Mouse (Mus musculus) limb, embryonic 11.5 days (tissue): ENCODE results near the gene Eif4b. TPM values are rescaled to one million over a fixed set of nuclear protein-coding genes. Genes with fewer than 3 reads are reported as not detected.

Experiments used
- ATAC-seq: fragments of 200-750 bp; cut with Nextera tagmentation; 2 replicates; pipeline ENCODE4 v1.8.0; 2017; ENCODE audit warnings: low read depth; ENCODE audit not compliant: insufficient number of reproducible peaks, low FRiP score, low TSS enrichment
- DNase-seq: peaks from one replicate; pipeline ENCODE4 v3.0.0-alpha.2; 2015; ENCODE audit warnings: low spot score
- H3K27ac ChIP-seq: fragments of 300-500 bp; sonication (generic); replicated peaks from 2 replicates; pipeline ENCODE4 v1.5.1; 2014; ENCODE audit warnings: low read depth, mild to moderate bottlenecking, low read length
- H3K27me3 ChIP-seq: fragments of 300-500 bp; sonication (generic); 2 replicates; pipeline ENCODE4 v1.6.1; 2014; ENCODE audit warnings: mild to moderate bottlenecking, low read length, mixed read lengths; ENCODE audit not compliant: control insufficient read depth, insufficient read depth
- H3K36me3 ChIP-seq: fragments of 300-500 bp; sonication (generic); 2 replicates; pipeline ENCODE4 v1.6.1; 2014; ENCODE audit warnings: mild to moderate bottlenecking, low read length, moderate library complexity, mixed read lengths; ENCODE audit not compliant: control insufficient read depth, insufficient read depth
- H3K4me1 ChIP-seq: fragments of 300-500 bp; sonication (generic); 2 replicates; pipeline ENCODE4 v1.6.1; 2014; ENCODE audit warnings: low read length, mixed read lengths; ENCODE audit not compliant: control insufficient read depth, insufficient read depth
- H3K4me2 ChIP-seq: fragments of 300-500 bp; sonication (generic); 2 replicates; pipeline ENCODE4 v1.6.1; 2014; ENCODE audit warnings: low read depth, mild to moderate bottlenecking, moderate library complexity; ENCODE audit not compliant: severe bottlenecking
- H3K4me3 ChIP-seq: fragments of 300-500 bp; sonication (generic); 2 replicates; pipeline ENCODE4 v1.5.1; 2014; ENCODE audit warnings: low read depth, low read length
- H3K9ac ChIP-seq: fragments of 300-500 bp; sonication (generic); 2 replicates; pipeline ENCODE4 v1.6.1; 2014; ENCODE audit warnings: mild to moderate bottlenecking, low read length
- H3K9me3 ChIP-seq: fragments of 300-500 bp; sonication (generic); 2 replicates; pipeline ENCODE4 v1.6.1; 2016; ENCODE audit warnings: low read length; ENCODE audit not compliant: control insufficient read depth
- WGBS: fragments of 180-500 bp; shearing (Covaris S2); extraction: QIAGEN DNeasy Blood & Tissue Kit; methylation state at CpG from one replicate; pipeline ENCODE4 v1.1.7; 2014; 5-methylcytosine and 5-hydroxymethylcytosine counted together
- polyA plus RNA-seq: library from polyadenylated mRNA; unstranded; fragments of >200 nt; fragmentation: Nextera tagmentation; extraction: Ambion mirVana; gene quantifications from 2 replicates; pipeline ENCODE4 v1.2.1, GENCODE M21; 2014

Gene Eif4b
- polyA plus RNA-seq, 1 experiment from 2014 or later, result 131 TPM

- no peaks in the 10 kb centered on the region for H3K9me3 ChIP-seq
- H3K9ac ChIP-seq, result no peak overlapping the region
- H3K27me3 ChIP-seq, result no peaks in the 10 kb centered on the region
- DNase-seq (no peak), ATAC-seq (no peak)
- no peak overlapping the region for H3K27ac ChIP-seq
- H3K4me1 ChIP-seq, result 0 out of 2 replicates have a peak, but pooled peaks cover 4% of the 10 kb centered on the region
- H3K4me2 ChIP-seq, result no peak overlapping the region
- H3K36me3 ChIP-seq, result peaks cover 10% of the 10 kb centered on the region
- 92% methylated on average over 2 of the region's 2 CpGs for WGBS
- H3K4me3 ChIP-seq, result no peak overlapping the region
These were observed 61.1 kb downstream of the Eif4b start for GRCm38 (mm10) chr15:102134709-102135108.

GRCm38 (mm10) chr15:102135522-102136128 lies 62.1 kb downstream of the Eif4b start:
- ATAC-seq (peak; percentile 56), DNase-seq (no peak)
- Histone ChIP-seq H3K36me3 (peaks cover 8% of the 10 kb centered on the region), H3K27me3 (no peaks in the 10 kb centered on the region), H3K4me3 (peak overlapping the region; percentile 79), H3K9ac (peak overlapping the region; percentile 77), H3K4me1 (0 out of 2 replicates have a peak, but pooled peaks cover 4% of the 10 kb centered on the region), H3K27ac (peak overlapping the region; percentile 40; the same call in 1 of the 2 replicates), H3K9me3 (no peaks in the 10 kb centered on the region), H3K4me2 (peak overlapping the region; percentile 50)
- WGBS, result 4% methylated on average over 35 of the region's 35 CpGs

- Histone ChIP-seq H3K27ac (peak within 1 kb of the TSS; percentile 70; the same call in 1 of the 2 replicates), H3K36me3 (peaks cover 7% of the 10 kb centered on the region; the same call in 1 of the 2 replicates), H3K27me3 (no peaks in the 10 kb centered on the region), H3K4me2 (peak within 1 kb of the TSS; percentile 50), H3K9ac (peak within 1 kb of the TSS; percentile 77), H3K9me3 (no peaks in the 10 kb centered on the region), H3K4me3 (peak within 1 kb of the TSS; percentile 79), H3K4me1 (0 out of 2 replicates have a peak, but pooled peaks cover 4% of the 10 kb centered on the region)
- ATAC-seq, result peak; percentile 96
- peak; percentile 99 for DNase-seq
- under 1% methylated on average over 50 of the region's 50 CpGs for WGBS
These were observed 62.7 kb downstream of the Eif4b start, which contains the start of gene Spryd3 for GRCm38 (mm10) chr15:102136129-102136758. Gene Spryd3, minus strand, starts transcription at chr15:102136234.

- Histone ChIP-seq H3K27me3 (peaks cover 30% of the 10 kb centered on the region), H3K4me2 (no peak overlapping the region), H3K4me3 (no peak overlapping the region), H3K9ac (no peak overlapping the region), H3K27ac (no peak overlapping the region), H3K9me3 (no peaks in the 10 kb centered on the region), H3K36me3 (no peaks in the 10 kb centered on the region), H3K4me1 (peaks cover 3% of the 10 kb centered on the region; the same call in 1 of the 2 replicates)
- ATAC-seq (no peak), DNase-seq (no peak)
- WGBS, result 92% methylated on average over 5 of the region's 5 CpGs
These were observed 67.5 kb downstream of the Eif4b start for GRCm38 (mm10) chr15:102141120-102141519.

GRCm38 (mm10) chr15:102142914-102143912 lies 69.6 kb downstream of the Eif4b start:
- Histone ChIP-seq H3K9ac (no peak overlapping the region; the same call in 1 of the 2 replicates), H3K27ac (no peak overlapping the region), H3K36me3 (no peaks in the 10 kb centered on the region), H3K27me3 (peaks cover 30% of the 10 kb centered on the region), H3K9me3 (no peaks in the 10 kb centered on the region), H3K4me3 (no peak overlapping the region), H3K4me2 (no peak overlapping the region), H3K4me1 (peaks cover 3% of the 10 kb centered on the region; the same call in 1 of the 2 replicates)
- 57% methylated on average over 23 of the region's 23 CpGs for WGBS
- no peak for ATAC-seq
- DNase-seq, result no peak

GRCm38 (mm10) chr15:102144274-102144711 lies 70.7 kb downstream of the Eif4b start, which contains the start of gene Igfbp6:
Gene Igfbp6, plus strand, starts transcription at chr15:102144362.
- Histone ChIP-seq H3K9ac (peak within 1 kb of the TSS; percentile 38), H3K9me3 (no peaks in the 10 kb centered on the region), H3K4me3 (peak within 1 kb of the TSS; percentile 9; the same call in 1 of the 2 replicates), H3K27ac (no peak within 1 kb of the TSS), H3K27me3 (peaks cover 30% of the 10 kb centered on the region), H3K36me3 (no peaks in the 10 kb centered on the region), H3K4me1 (peaks cover 3% of the 10 kb centered on the region; the same call in 1 of the 2 replicates), H3K4me2 (peak within 1 kb of the TSS; percentile 46)
- no peak for ATAC-seq
- 5% methylated on average over 22 of the region's 22 CpGs for WGBS
- DNase-seq, result no peak

GRCm38 (mm10) chr15:102144726-102145125 lies 71.2 kb downstream of the Eif4b start:
- H3K4me2 ChIP-seq, result peak overlapping the region; percentile 46

More at GRCm38 (mm10) chr15:102144726-102145125, 71.2 kb downstream of the Eif4b start:
- ATAC-seq (no peak), DNase-seq (no peak)
- Histone ChIP-seq H3K36me3 (no peaks in the 10 kb centered on the region), H3K4me1 (peaks cover 3% of the 10 kb centered on the region; the same call in 1 of the 2 replicates), H3K9me3 (no peaks in the 10 kb centered on the region), H3K27me3 (peaks cover 30% of the 10 kb centered on the region), H3K9ac (peak overlapping the region; percentile 38), H3K27ac (no peak overlapping the region), H3K4me3 (peak overlapping the region; percentile 9; the same call in 1 of the 2 replicates)
- 13% methylated on average over 19 of the region's 19 CpGs for WGBS
